In the genomic region with DNA sequence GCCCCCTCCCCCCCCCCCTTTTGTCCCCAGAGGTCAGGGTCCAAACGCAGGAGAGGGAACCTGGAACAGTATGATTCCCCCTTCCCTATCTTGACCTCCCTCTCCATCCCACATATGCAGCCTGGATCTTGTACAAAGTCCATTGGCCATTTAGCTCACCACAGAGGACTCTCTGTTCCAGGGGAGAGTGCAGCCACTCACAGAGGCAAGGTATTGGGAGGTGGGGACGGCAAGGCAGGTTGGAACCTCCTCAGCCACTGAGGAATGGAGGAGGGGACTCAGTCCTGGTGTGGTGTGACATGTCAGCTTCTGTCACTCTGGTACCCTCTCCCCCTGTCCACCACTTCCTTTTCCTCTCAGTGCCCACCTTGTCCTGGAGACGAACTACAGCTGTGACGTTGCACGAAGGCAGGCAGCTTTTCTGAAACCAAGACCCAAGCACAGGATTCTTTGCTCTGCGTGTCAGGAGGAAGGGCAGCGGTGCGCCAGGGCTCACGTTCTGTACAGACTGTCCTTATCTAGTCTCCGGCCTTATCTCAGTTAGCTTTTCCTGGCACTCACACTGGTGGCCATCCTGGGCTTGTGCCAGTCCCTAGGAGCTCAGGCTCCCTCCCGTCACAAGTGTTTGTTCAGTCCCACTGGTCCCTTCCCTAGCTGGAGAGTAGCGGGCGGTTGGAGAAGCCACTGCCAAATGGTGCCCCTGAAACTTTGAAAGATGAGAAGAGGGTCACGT, we compare ENCODE assay signal across 10 mouse cellular contexts.
DNase-seq lines count a peak whose midpoint lies in the region; TF ChIP-seq lines count a peak whose summit lies in the region.
"Had no signal": no experiment of that assay in that cellular context is flagged by ENCODE, and none has a peak within 500 bp of the region (broad histone marks: within the 10 kb centered on the region; RNA-seq: fewer than 3 reads in every experiment).

No protein-coding gene starts in this region.

- no peak overlapping the region for H3K4me3 ChIP-seq in kidney, adult 2 months (ENCODE audit: insufficient read depth, low read depth, low read length)
- H3K4me3 ChIP-seq: erythroblast, embryonic 14.5 days had no signal

- TF ChIP-seq POLR2A in kidney, adult 2 months (IDR thresholded peaks at IDR 0.05; ENCODE audit: low read depth, low read length): no peak

- H3K4me1 ChIP-seq in kidney, adult 2 months (ENCODE audit: control insufficient read depth, insufficient read depth, low read length): peaks cover 42% of the 10 kb centered on the region

- WGBS in kidney, adult 2 months: 18% methylated on average over 14 of the region's 14 CpGs

- DNase-seq in cerebellum, adult 11-12 months: peak; percentile 47
- no peak for DNase-seq in cerebellum, postnatal 4 days (ENCODE audit: low spot score in 2 of 2)
- peak; percentile 98 for DNase-seq in heart, adult 11 months
- peak; percentile 91 for DNase-seq in kidney, adult 2 months
- DNase-seq in lung, postnatal 10 days: peak; percentile 63
- no peak for DNase-seq in layer of hippocampus, adult 18-20 months (ENCODE audit: low spot score in 2 of 2)
- no peak for DNase-seq in spleen, postnatal 14 days (ENCODE audit: low spot score in 2 of 2)
- DNase-seq in T-cell, adult 2 months (ENCODE audit: low spot score): no peak

- TF ChIP-seq CTCF in kidney, adult 2 months (conservative IDR thresholded peaks at IDR 0.05; ENCODE audit: insufficient read depth, insufficient read length, low read depth, low read length): no peak

- no peaks in the 10 kb centered on the region for H3K36me3 ChIP-seq in kidney, adult 2 months (ENCODE audit: control insufficient read depth, insufficient read depth, low read length)

- H3K27ac ChIP-seq in kidney, adult 2 months (ENCODE audit: insufficient read depth, low read depth, low read length): peak overlapping the region; percentile 98
- H3K27ac ChIP-seq: macrophage had no signal

- H3K27me3 ChIP-seq in kidney, adult 2 months (replicated peaks; ENCODE audit: control insufficient read depth, insufficient read depth, low read length): no peaks in the 10 kb centered on the region

Comparison
In these comparisons a context has a peak if more than half of its experiments do, and no peak if none do; other contexts are left out.
1. DNase-seq: peak in cerebellum, adult 11-12 months (single experiment), heart, adult 11 months (single experiment), kidney, adult 2 months (single experiment) and lung, postnatal 10 days (single experiment); none in cerebellum, postnatal 4 days (0 of 2), layer of hippocampus, adult 18-20 months (0 of 2), spleen, postnatal 14 days (0 of 2) and T-cell, adult 2 months (single experiment).